Mouse (Mus musculus) neural tube, embryonic 14.5 days (tissue): ENCODE data around the gene Vav3. TPM values are rescaled to one million over a fixed set of nuclear protein-coding genes. Genes with fewer than 3 reads are reported as not detected.

Source experiments
- ATAC-seq: fragments of 200-750 bp; cut with Nextera tagmentation; 2 replicates; pipeline ENCODE4 v1.8.0; 2017; ENCODE audit warnings: low read depth, mild to moderate bottlenecking, moderate TSS enrichment, moderate library complexity
- H3K27ac ChIP-seq: fragments of 300-500 bp; sonication (generic); 2 replicates; pipeline ENCODE4 v1.5.1; 2014; ENCODE audit warnings: low read depth, mild to moderate bottlenecking, control low read depth, low read length, moderate library complexity, mixed read lengths
- H3K27me3 ChIP-seq: fragments of 300-500 bp; sonication (generic); 2 replicates; pipeline ENCODE4 v1.6.1; 2014; ENCODE audit warnings: low read length; ENCODE audit not compliant: control insufficient read depth, insufficient read depth
- H3K36me3 ChIP-seq: fragments of 300-500 bp; sonication (generic); 2 replicates; pipeline ENCODE4 v1.6.1; 2014; ENCODE audit warnings: low read length, mixed read lengths; ENCODE audit not compliant: control insufficient read depth, insufficient read depth
- H3K4me1 ChIP-seq: fragments of 300-500 bp; sonication (generic); 2 replicates; pipeline ENCODE4 v1.6.1; 2014; ENCODE audit warnings: low read length; ENCODE audit not compliant: control insufficient read depth, insufficient read depth
- H3K4me2 ChIP-seq: fragments of 300-500 bp; sonication (generic); 2 replicates; pipeline ENCODE4 v1.6.1; 2014; ENCODE audit warnings: mild to moderate bottlenecking, low read depth, low read length, control low read depth
- H3K4me3 ChIP-seq: fragments of 300-500 bp; sonication (generic); 2 replicates; pipeline ENCODE4 v1.5.1; 2014; ENCODE audit warnings: low read depth, low read length, control low read depth, mixed read lengths
- H3K9ac ChIP-seq: fragments of 300-500 bp; sonication (generic); replicated peaks from 2 replicates; pipeline ENCODE4 v1.6.1; 2014; ENCODE audit warnings: low read depth, mild to moderate bottlenecking, control low read depth, low read length, mixed read lengths
- H3K9me3 ChIP-seq: fragments of 300-500 bp; sonication (generic); 2 replicates; pipeline ENCODE4 v1.6.1; 2016; ENCODE audit warnings: low read length; ENCODE audit not compliant: control insufficient read depth
- WGBS: fragments of 180-500 bp; shearing (Covaris S2); extraction: QIAGEN DNeasy Blood & Tissue Kit; methylation state at CpG from one replicate; pipeline ENCODE4 v1.1.7; 2014; 5-methylcytosine and 5-hydroxymethylcytosine counted together
- polyA plus RNA-seq: library from polyadenylated mRNA; unstranded; fragments of >200 nt; fragmentation: Nextera tagmentation; extraction: Ambion mirVana; gene quantifications from 2 replicates; pipeline ENCODE4 v1.2.1, GENCODE M21; 2014

The Vav3 gene
- polyA plus RNA-seq, 1 experiment from 2014 or later: 13.3 TPM

GRCm38 (mm10) chr3:109341071-109341480, 623 bp downstream of the Vav3 start:
- peak overlapping the region; percentile 88 for H3K27ac ChIP-seq
- no peaks in the 10 kb centered on the region for H3K27me3 ChIP-seq
- H3K9ac ChIP-seq: peak overlapping the region; percentile 82
- no peaks in the 10 kb centered on the region for H3K9me3 ChIP-seq
- H3K4me1 ChIP-seq: peaks cover 14% of the 10 kb centered on the region; the same call in 1 of the 2 replicates
- H3K36me3 ChIP-seq: no peaks in the 10 kb centered on the region
- 2% methylated on average over 18 of the region's 18 CpGs for WGBS
- no peak; the same call in none of the 2 replicates for ATAC-seq
- peak overlapping the region; percentile 82 for H3K4me2 ChIP-seq
- peak overlapping the region; percentile 73 for H3K4me3 ChIP-seq

- no peaks in the 10 kb centered on the region for H3K9me3 ChIP-seq
- peak overlapping the region; percentile 82; the same call in 1 of the 2 replicates for H3K9ac ChIP-seq
- H3K4me1 ChIP-seq: peaks cover 14% of the 10 kb centered on the region; the same call in 1 of the 2 replicates
- ATAC-seq: no peak
- H3K27ac ChIP-seq: no peak overlapping the region
- WGBS: 6% methylated on average over 8 of the region's 8 CpGs
- H3K4me2 ChIP-seq: peak overlapping the region; percentile 82
- H3K27me3 ChIP-seq: no peaks in the 10 kb centered on the region
- peak overlapping the region; percentile 73 for H3K4me3 ChIP-seq
- H3K36me3 ChIP-seq: no peaks in the 10 kb centered on the region
Observed at GRCm38 (mm10) chr3:109341631-109342030, 1.2 kb downstream of the Vav3 start.

GRCm38 (mm10) chr3:109351956-109352684, 11.7 kb downstream of the Vav3 start:
- no peaks in the 10 kb centered on the region for H3K4me1 ChIP-seq
- H3K4me2 ChIP-seq: no peak overlapping the region
- no peak overlapping the region for H3K4me3 ChIP-seq
- no peaks in the 10 kb centered on the region for H3K36me3 ChIP-seq
- 84% methylated on average over 4 of the region's 4 CpGs for WGBS
- H3K27me3 ChIP-seq: no peaks in the 10 kb centered on the region
- no peak overlapping the region for H3K27ac ChIP-seq
- no peak overlapping the region for H3K9ac ChIP-seq
- H3K9me3 ChIP-seq: no peaks in the 10 kb centered on the region
- no peak for ATAC-seq

- Histone ChIP-seq H3K27ac (no peak overlapping the region), H3K9me3 (no peaks in the 10 kb centered on the region), H3K9ac (no peak overlapping the region), H3K4me1 (no peaks in the 10 kb centered on the region), H3K36me3 (no peaks in the 10 kb centered on the region), H3K4me3 (no peak overlapping the region), H3K27me3 (no peaks in the 10 kb centered on the region), H3K4me2 (no peak overlapping the region)
- no peak for ATAC-seq
- 88% methylated on average over 6 of the region's 6 CpGs for WGBS
Observed at GRCm38 (mm10) chr3:109352690-109353089, 12.2 kb downstream of the Vav3 start.

GRCm38 (mm10) chr3:109353814-109354213, 13.4 kb downstream of the Vav3 start:
- no peak overlapping the region for H3K4me2 ChIP-seq
- no peaks in the 10 kb centered on the region for H3K9me3 ChIP-seq
- no peak for ATAC-seq
- no peak overlapping the region for H3K9ac ChIP-seq
- no peak overlapping the region for H3K27ac ChIP-seq
- no peak overlapping the region for H3K4me3 ChIP-seq
- no peaks in the 10 kb centered on the region for H3K4me1 ChIP-seq
- no peaks in the 10 kb centered on the region for H3K36me3 ChIP-seq
- 93% methylated on average over 5 of the region's 5 CpGs for WGBS
- no peaks in the 10 kb centered on the region for H3K27me3 ChIP-seq

- Histone ChIP-seq H3K9ac (no peak overlapping the region), H3K27ac (no peak overlapping the region), H3K9me3 (no peaks in the 10 kb centered on the region), H3K4me3 (no peak overlapping the region), H3K36me3 (no peaks in the 10 kb centered on the region), H3K27me3 (no peaks in the 10 kb centered on the region), H3K4me1 (no peaks in the 10 kb centered on the region), H3K4me2 (no peak overlapping the region)
- WGBS: 78% methylated on average over 5 of the region's 5 CpGs
- peak; percentile 69; the same call in 1 of the 2 replicates for ATAC-seq
Observed at GRCm38 (mm10) chr3:109355158-109355557, 14.7 kb downstream of the Vav3 start.

- no peak overlapping the region for H3K27ac ChIP-seq
- H3K4me3 ChIP-seq: no peak overlapping the region
- H3K4me2 ChIP-seq: no peak overlapping the region
- H3K27me3 ChIP-seq: no peaks in the 10 kb centered on the region
- H3K9ac ChIP-seq: no peak overlapping the region
- ATAC-seq: no peak
- no peaks in the 10 kb centered on the region for H3K4me1 ChIP-seq
- no peaks in the 10 kb centered on the region for H3K9me3 ChIP-seq
- H3K36me3 ChIP-seq: no peaks in the 10 kb centered on the region
- WGBS: 85% methylated on average over 4 of the region's 4 CpGs
Observed at GRCm38 (mm10) chr3:109360746-109361145, 20.3 kb downstream of the Vav3 start.

GRCm38 (mm10) chr3:109361882-109362281, 21.4 kb downstream of the Vav3 start:
- no peaks in the 10 kb centered on the region for H3K9me3 ChIP-seq
- H3K9ac ChIP-seq: no peak overlapping the region
- H3K27me3 ChIP-seq: no peaks in the 10 kb centered on the region
- 90% methylated on average over 5 of the region's 5 CpGs for WGBS
- no peaks in the 10 kb centered on the region for H3K4me1 ChIP-seq
- H3K36me3 ChIP-seq: no peaks in the 10 kb centered on the region
- no peak overlapping the region for H3K27ac ChIP-seq
- no peak for ATAC-seq
- H3K4me3 ChIP-seq: no peak overlapping the region
- H3K4me2 ChIP-seq: no peak overlapping the region

- Histone ChIP-seq H3K36me3 (no peaks in the 10 kb centered on the region), H3K4me1 (no peaks in the 10 kb centered on the region), H3K27me3 (no peaks in the 10 kb centered on the region), H3K4me2 (no peak overlapping the region), H3K9me3 (no peaks in the 10 kb centered on the region), H3K4me3 (no peak overlapping the region), H3K27ac (no peak overlapping the region), H3K9ac (no peak overlapping the region)
- 87% methylated on average over 3 of the region's 3 CpGs for WGBS
- no peak for ATAC-seq
Observed at GRCm38 (mm10) chr3:109362310-109362709, 21.9 kb downstream of the Vav3 start.
